Mouse (Mus musculus) lung, adult 2 months (tissue): ENCODE measurements around the gene Usp6nl.

Source experiments
- CTCF ChIP-seq: fragments of 200-500 bp; IDR thresholded peaks from 2 replicates; pipeline ENCODE4 v1.5.1; 2011; ENCODE audit warnings: mild to moderate bottlenecking, low read length, control low read depth; ENCODE audit not compliant: insufficient read depth
- POLR2A ChIP-seq: fragments of 200-500 bp; IDR thresholded peaks from 2 replicates; pipeline ENCODE4 v1.6.1; 2011; ENCODE audit warnings: low read depth, mild to moderate bottlenecking, control low read depth, low read length, borderline replicate concordance; ENCODE audit errors: extremely low read depth

- TF ChIP-seq CTCF (no peak), POLR2A (no peak)
Observed at GRCm38 (mm10) chr2:6493886-6494285, 171.4 kb downstream of the Usp6nl start.
